Comparison of ENCODE assay signal across 14 mouse cellular contexts in genomic region chr2:25310969-25311368, GRCm38 (mm10). TPM values are rescaled to one million over a fixed set of nuclear protein-coding genes. Genes with fewer than 3 reads are reported as not detected.
DNase-seq lines count a peak whose midpoint lies in the region; ATAC-seq and TF ChIP-seq lines count a peak whose summit lies in the region.
"Had no signal": no experiment of that assay in that cellular context is flagged by ENCODE, and none has a peak within 500 bp of the region (broad histone marks: within the 10 kb centered on the region; RNA-seq: fewer than 3 reads in every experiment).

No protein-coding gene starts in this region.

- H3K4me2 ChIP-seq in lung, embryonic 16.5 days (ENCODE audit: low read depth, low read length) = 0 out of 2 replicates have a peak overlapping the region, but pooled peaks have one; percentile 12
- H3K4me2 ChIP-seq: liver, embryonic 12.5 days had no signal

- H3K4me1 ChIP-seq in lung, embryonic 16.5 days (replicated peaks; ENCODE audit: control insufficient read depth, insufficient read depth, low read length) = no peaks in the 10 kb centered on the region
- peaks cover 2% of the 10 kb centered on the region; the same call in 1 of the 2 replicates for H3K4me1 ChIP-seq in small intestine, adult 2 months (ENCODE audit: control insufficient read depth, insufficient read depth, insufficient read length, low read length)
- H3K4me1 ChIP-seq: liver, embryonic 12.5 days had no signal

- H3K9ac ChIP-seq in lung, embryonic 16.5 days (ENCODE audit: low read length) = no peak overlapping the region
- H3K9ac ChIP-seq: liver, embryonic 12.5 days had no signal

- H3K36me3 ChIP-seq in lung, embryonic 16.5 days (ENCODE audit: control insufficient read depth, insufficient read depth, low read length) = no peaks in the 10 kb centered on the region
- H3K36me3 ChIP-seq in small intestine, adult 2 months (ENCODE audit: control insufficient read depth, insufficient read depth, low read length) = no peaks in the 10 kb centered on the region
- H3K36me3 ChIP-seq: liver, embryonic 12.5 days had no signal

- no peaks in the 10 kb centered on the region for H3K9me3 ChIP-seq in lung, embryonic 16.5 days (ENCODE audit: control insufficient read depth, low read length)
- H3K9me3 ChIP-seq: liver, embryonic 12.5 days had no signal

- H3K27ac ChIP-seq in lung, embryonic 16.5 days (ENCODE audit: low read length) = no peak overlapping the region
- no peak overlapping the region for H3K27ac ChIP-seq in small intestine, adult 2 months (ENCODE audit: insufficient read depth, low read depth, low read length)
- H3K27ac ChIP-seq: liver, embryonic 12.5 days had no signal

- no peak for TF ChIP-seq POLR2A in small intestine, adult 2 months (IDR thresholded peaks at IDR 0.05; ENCODE audit: low read depth, low read length)

- H3K4me3 ChIP-seq in lung, embryonic 16.5 days (ENCODE audit: low read length) = no peak overlapping the region
- H3K4me3 ChIP-seq in small intestine, adult 2 months (ENCODE audit: low read depth, low read length) = peak overlapping the region; percentile 33; the same call in 1 of the 2 replicates
- H3K4me3 ChIP-seq: erythroblast, embryonic 14.5 days; liver, embryonic 12.5 days had no signal

- DNase-seq in cerebellum, adult 9-11 months = peak; percentile 63
- no peak for DNase-seq in cerebellum, adult 9-10 months
- no peak for DNase-seq in lung, postnatal 4 days
- DNase-seq in ZHBTc4 (ENCODE audit: low read depth, low spot score) = peak; percentile 45
- DNase-seq in testis, postnatal 14 days (ENCODE audit: low spot score) = no peak
- DNase-seq in right cerebral cortex, postnatal 14 days = no peak
- DNase-seq: embryo, embryonic 11 days; kidney, adult 9 months; lung, postnatal 14 days; thymus, adult 18-20 months had no signal

- H3K27me3 ChIP-seq in lung, embryonic 16.5 days (ENCODE audit: control insufficient read depth, insufficient read depth, low read depth, low read length) = peaks cover 33% of the 10 kb centered on the region
- H3K27me3 ChIP-seq in small intestine, adult 2 months (ENCODE audit: control insufficient read depth, insufficient read depth, low read length) = peaks cover 16% of the 10 kb centered on the region

- no peak for TF ChIP-seq CTCF in small intestine, adult 2 months (IDR thresholded peaks at IDR 0.05; ENCODE audit: extremely low read depth, insufficient read length, insufficient replicate concordance, low read depth, low read length)

- ATAC-seq in lung, embryonic 16.5 days (ENCODE audit: low read depth) = no peak
- ATAC-seq: liver, embryonic 12.5 days had no signal

- 1% methylated on average over 22 of the region's 22 CpGs for WGBS in lung, embryonic 16.5 days
- WGBS in small intestine, adult 2 months = 5% methylated on average over 22 of the region's 22 CpGs

RNA-seq across cellular contexts. Expression of gene Grin1, which starts 8.0 kb away (rescaled TPM):
- 0.44 and 0.84 TPM in 2 replicates for polyA plus RNA-seq in lung, embryonic 16.5 days (2015; fragmentation: Nextera tagmentation; extraction: Ambion mirVana)
- polyA plus RNA-seq in small intestine, adult 2 months (2012; rRNA removed) = 0.34 and 0.63 TPM in 2 replicates
- polyA plus RNA-seq: erythroblast, embryonic 14.5 days had no signal

RNA-seq across cellular contexts. Expression of gene Man1b1, which starts 21.2 kb away (rescaled TPM):
- polyA plus RNA-seq in lung, embryonic 16.5 days (2015; fragmentation: Nextera tagmentation; extraction: Ambion mirVana) = 47.8 and 57.4 TPM in 2 replicates
- polyA plus RNA-seq in small intestine, adult 2 months (2012; rRNA removed) = 11.1 and 20.5 TPM in 2 replicates

RNA-seq across cellular contexts. Expression of gene Lrrc26, which starts 21.3 kb away (rescaled TPM):
- 6.7 and 9.4 TPM in 2 replicates for polyA plus RNA-seq in lung, embryonic 16.5 days (2015; fragmentation: Nextera tagmentation; extraction: Ambion mirVana)
- 49.7 and 138 TPM in 2 replicates for polyA plus RNA-seq in small intestine, adult 2 months (2012; rRNA removed)
- polyA plus RNA-seq: erythroblast, embryonic 14.5 days; liver, embryonic 12.5 days had no signal

RNA-seq across cellular contexts. Expression of gene Tmem210, which starts 23.0 kb away (rescaled TPM):
- not detected in 2 replicates for polyA plus RNA-seq in lung, embryonic 16.5 days (2015; fragmentation: Nextera tagmentation; extraction: Ambion mirVana)
- not detected in 2 replicates for polyA plus RNA-seq in small intestine, adult 2 months (2012; rRNA removed)
- polyA plus RNA-seq: erythroblast, embryonic 14.5 days; liver, embryonic 12.5 days had no signal

RNA-seq across cellular contexts. Expression of gene Anapc2, which starts 38.7 kb away (rescaled TPM):
- polyA plus RNA-seq in lung, embryonic 16.5 days (2015; fragmentation: Nextera tagmentation; extraction: Ambion mirVana) = 136 and 137 TPM in 2 replicates
- 31.0 and 71.6 TPM in 2 replicates for polyA plus RNA-seq in small intestine, adult 2 months (2012; rRNA removed)

Comparison
In these comparisons a context has a peak if more than half of its experiments do, and no peak if none do; other contexts are left out.
1. DNase-seq: peak in cerebellum, adult 9-11 months (single experiment) and ZHBTc4 (single experiment); none in cerebellum, adult 9-10 months (single experiment), lung, postnatal 4 days (0 of 2), testis, postnatal 14 days (single experiment) and right cerebral cortex, postnatal 14 days (single experiment).